Mouse (Mus musculus) activated CD4-positive, CD25-positive, alpha-beta regulatory T cell, adult 4 months (primary cell): ENCODE measurements around the gene Pou2f1. TPM values are rescaled to one million over a fixed set of nuclear protein-coding genes. Genes with fewer than 3 reads are reported as not detected.

Experiments
- ATAC-seq: one replicate; pipeline ENCODE4 v1.8.0; 2017
- polyA plus RNA-seq, 2 experiments: library from polyadenylated mRNA; unstranded; fragments of 100-300 nt; shearing (Covaris generic); gene quantifications; one replicate each; pipeline ENCODE4 v1.2.1; 2017

Gene Pou2f1
- polyA plus RNA-seq = 10 to 100 TPM; 34.8 to 36.9 TPM

- ATAC-seq = peak; percentile 58
These were observed at the start of gene Pou2f1 for GRCm38 (mm10) chr1:166002520-166003155. Gene Pou2f1 (minus strand): TSS chr1:166002678.

GRCm38 (mm10) chr1:166049046-166049827 is 46.8 kb upstream of the Pou2f1 start:
- ATAC-seq = no peak

GRCm38 (mm10) chr1:166048230-166048911 is 45.9 kb upstream of the Pou2f1 start:
- peak; percentile 67 for ATAC-seq

- ATAC-seq = peak; percentile 33
These were observed 45.2 kb upstream of the Pou2f1 start for GRCm38 (mm10) chr1:166047505-166048170.

GRCm38 (mm10) chr1:166045894-166046197 is 43.4 kb upstream of the Pou2f1 start:
- no peak for ATAC-seq

GRCm38 (mm10) chr1:166045060-166045893 is 42.8 kb upstream of the Pou2f1 start:
- no peak for ATAC-seq

GRCm38 (mm10) chr1:166043451-166044149 is 41.1 kb upstream of the Pou2f1 start:
- no peak for ATAC-seq

GRCm38 (mm10) chr1:166041501-166041900 is 39.0 kb upstream of the Pou2f1 start:
- no peak for ATAC-seq

GRCm38 (mm10) chr1:166038731-166039332 is 36.4 kb upstream of the Pou2f1 start:
- no peak for ATAC-seq

- ATAC-seq = no peak
These were observed 32.6 kb upstream of the Pou2f1 start for GRCm38 (mm10) chr1:166035045-166035444.

- ATAC-seq = no peak
These were observed 29.4 kb upstream of the Pou2f1 start for GRCm38 (mm10) chr1:166031673-166032547.

GRCm38 (mm10) chr1:166023981-166024380 is 21.5 kb upstream of the Pou2f1 start:
- no peak for ATAC-seq

GRCm38 (mm10) chr1:166017203-166017602 is 14.7 kb upstream of the Pou2f1 start:
- ATAC-seq = peak; percentile 68

- peak; percentile 86 for ATAC-seq
These were observed 13.8 kb upstream of the Pou2f1 start for GRCm38 (mm10) chr1:166016306-166016705.

- no peak for ATAC-seq
These were observed 12.1 kb upstream of the Pou2f1 start for GRCm38 (mm10) chr1:166014530-166014929.

- peak; percentile 63 for ATAC-seq
These were observed 7.6 kb upstream of the Pou2f1 start for GRCm38 (mm10) chr1:166010106-166010505.

GRCm38 (mm10) chr1:166008634-166009350 is 6.3 kb upstream of the Pou2f1 start:
- no peak for ATAC-seq

GRCm38 (mm10) chr1:166007026-166007425 is 4.5 kb upstream of the Pou2f1 start:
- no peak for ATAC-seq
